Mouse (Mus musculus): ENCODE results near the gene Gm28035. TPM values are rescaled to one million over a fixed set of nuclear protein-coding genes. Genes with fewer than 3 reads are reported as not detected.

Gm28035 gene
- total and polyA plus RNA-seq, 3 experiments, result 0.27 to 0.64 (median 0.36) TPM

DNA sequence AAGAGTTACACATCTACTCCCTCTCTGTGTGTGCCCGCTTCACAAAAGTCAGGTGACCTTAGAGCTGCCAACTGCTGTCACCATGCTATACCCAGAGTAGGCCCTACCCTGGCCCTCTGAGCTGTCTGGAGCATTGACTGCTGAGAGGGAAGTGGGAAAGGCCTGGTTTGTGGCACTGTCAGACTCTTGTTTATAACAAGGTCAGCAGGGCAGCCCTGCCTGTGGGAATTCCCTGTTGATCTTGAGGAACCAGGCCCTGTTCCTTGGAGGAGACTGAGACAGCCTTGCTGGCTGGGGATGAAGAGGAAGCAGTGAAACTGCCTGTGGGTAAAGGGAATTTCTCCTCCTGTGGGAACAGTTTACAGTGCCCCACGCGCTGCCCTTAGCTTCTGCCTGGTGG lies 25.6 kb upstream of the Gm28035 start:
- H3K36me3 ChIP-seq (replicated peaks in 1 of 2; ENCODE audit: control insufficient read depth in 1 of 2, insufficient read depth in 1 of 2, low read length in 1 of 2), result no peaks in the 10 kb centered on the region
- in situ Hi-C loops (cut with MboI; ENCODE audit: low pct_ligation_motif_present, low pct_unique_long_range_greater_than_20kb, low sequenced_read_pairs), result no loop called here
- no peak for DNase-seq (ENCODE audit: extremely low read depth)
- dilution Hi-C loops (cut with MboI; ENCODE audit: extremely low pct_ligation_motif_present, extremely low pct_unique_long_range_greater_than_20kb, low sequenced_read_pairs), result no loop called here
- no peak overlapping the region for H3K4me3 ChIP-seq (replicated peaks in 1 of 3; ENCODE audit: low read depth in 2 of 3, low read length in 2 of 3, poor library complexity in 1 of 3)
- H3K4me1 ChIP-seq (ENCODE audit: control insufficient read depth in 1 of 2, insufficient read depth in 2 of 2), result peaks cover 0 to 4% of the 10 kb centered on the region in 2 experiments; a peak in 1 of 4 replicates
- no peak overlapping the region for H3K4me2 ChIP-seq (ENCODE audit: insufficient read depth, low read depth, poor library complexity, severe bottlenecking)
- H3K9ac ChIP-seq (ENCODE audit: insufficient read depth, low read depth), result no peak overlapping the region
- no peak overlapping the region for H3K27ac ChIP-seq (ENCODE audit: insufficient read depth, low read depth)
- TF ChIP-seq MEF2A (IDR thresholded peaks at IDR 0.05; ENCODE audit: borderline replicate concordance, low read depth, low read length), result no peak
- TF ChIP-seq MAFK (IDR thresholded peaks at IDR 0.05; ENCODE audit: insufficient replicate concordance, low read length), result no peak
- TF ChIP-seq MAX (IDR thresholded peaks at IDR 0.05; ENCODE audit: low read length), result no peak
- H3K9me3 ChIP-seq (replicated peaks; ENCODE audit: low read length), result no peaks in the 10 kb centered on the region
- H3K27me3 ChIP-seq (replicated peaks), result no peaks in the 10 kb centered on the region
- no peaks in the 10 kb centered on the region for H3K79me2 ChIP-seq (replicated peaks; ENCODE audit: control insufficient read depth, extremely low read depth, insufficient read depth, poor library complexity, severe bottlenecking)

DNA sequence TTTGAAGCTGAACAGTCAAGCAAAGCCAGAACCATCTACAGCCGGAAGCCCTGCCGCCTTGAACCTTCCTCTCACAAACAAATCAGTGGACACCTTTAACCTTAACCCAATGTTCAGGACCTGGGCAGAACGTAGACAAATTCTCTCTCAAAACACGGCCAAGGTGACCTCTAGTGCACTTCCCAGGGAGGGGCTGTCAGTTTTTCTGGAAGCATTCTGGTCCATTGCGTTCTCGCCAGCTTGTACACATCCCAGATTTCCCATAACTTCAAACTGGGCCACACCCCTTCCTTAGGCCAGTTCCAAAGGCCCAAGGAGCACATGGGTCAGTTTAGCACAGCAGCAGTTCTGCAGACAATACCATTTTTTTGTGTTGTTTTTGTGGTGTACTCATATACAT lies 24.9 kb upstream of the Gm28035 start:
- TF ChIP-seq JUND (conservative IDR thresholded peaks at IDR 0.05; ENCODE audit: low read depth, low read length) (no peak), NELFE (IDR thresholded peaks at IDR 0.05; ENCODE audit: low read depth, low read length) (no peak), MYC (IDR thresholded peaks at IDR 0.05; ENCODE audit: low read depth, low read length) (no peak), MEF2A (IDR thresholded peaks at IDR 0.05; ENCODE audit: borderline replicate concordance, low read depth, low read length) (no peak), USF2 (conservative IDR thresholded peaks at IDR 0.05; ENCODE audit: low read depth, low read length) (no peak), KAT2A (IDR thresholded peaks at IDR 0.05; ENCODE audit: insufficient replicate concordance, low read length) (no peak), ELF1 (IDR thresholded peaks at IDR 0.05; ENCODE audit: low read depth, low read length) (no peak), ZNF384 (IDR thresholded peaks at IDR 0.05; ENCODE audit: low read depth, low read length) (no peak), HCFC1 (IDR thresholded peaks at IDR 0.05; ENCODE audit: low read depth, low read length) (no peak), TCF12 (IDR thresholded peaks at IDR 0.05; ENCODE audit: low read depth, low read length) (no peak), EP300 (IDR thresholded peaks at IDR 0.05; ENCODE audit: low read length) (no peak), ZC3H11A (IDR thresholded peaks at IDR 0.05; ENCODE audit: low read depth, low read length) (no peak), SIN3A (IDR thresholded peaks at IDR 0.05; ENCODE audit: low read length) (no peak), SMC3 (IDR thresholded peaks at IDR 0.05; ENCODE audit: low read depth, low read length) (no peak), ZMIZ1 (IDR thresholded peaks at IDR 0.05; ENCODE audit: low read depth, low read length) (no peak), CHD1 (IDR thresholded peaks at IDR 0.05; ENCODE audit: low read depth, low read length) (no peak), CHD2 (IDR thresholded peaks at IDR 0.05; ENCODE audit: low read length) (no peak), TBP (conservative IDR thresholded peaks at IDR 0.05; ENCODE audit: low read depth, low read length) (no peak)
- peaks cover 0 to 4% of the 10 kb centered on the region in 2 experiments; a peak in 1 of 4 replicates for H3K4me1 ChIP-seq (ENCODE audit: control insufficient read depth in 1 of 2, insufficient read depth in 2 of 2)
- no peak overlapping the region for H3K27ac ChIP-seq (ENCODE audit: insufficient read depth, low read depth)
- in situ Hi-C loops (cut with MboI; ENCODE audit: low pct_ligation_motif_present, low pct_unique_long_range_greater_than_20kb, low sequenced_read_pairs) (no loop called here), dilution Hi-C loops (cut with MboI; ENCODE audit: extremely low pct_ligation_motif_present, extremely low pct_unique_long_range_greater_than_20kb, low sequenced_read_pairs) (no loop called here)
- H3K36me3 ChIP-seq (replicated peaks in 1 of 2; ENCODE audit: control insufficient read depth in 1 of 2, insufficient read depth in 1 of 2, low read length in 1 of 2), result no peaks in the 10 kb centered on the region
- no peak overlapping the region for H3K4me2 ChIP-seq (ENCODE audit: insufficient read depth, low read depth, poor library complexity, severe bottlenecking)
- no peak overlapping the region for H3K9ac ChIP-seq (ENCODE audit: insufficient read depth, low read depth)
- no peak for DNase-seq (ENCODE audit: extremely low read depth)
- no peak overlapping the region for H3K4me3 ChIP-seq (replicated peaks in 1 of 3; ENCODE audit: low read depth in 2 of 3, low read length in 2 of 3, poor library complexity in 1 of 3)
- no peaks in the 10 kb centered on the region for H3K9me3 ChIP-seq (replicated peaks; ENCODE audit: low read length)
- no peaks in the 10 kb centered on the region for H3K79me2 ChIP-seq (replicated peaks; ENCODE audit: control insufficient read depth, extremely low read depth, insufficient read depth, poor library complexity, severe bottlenecking)
- H3K27me3 ChIP-seq (replicated peaks), result no peaks in the 10 kb centered on the region
